Mouse (Mus musculus) megakaryocyte progenitor cell, adult 5-6 weeks (primary cell): Measurements from ENCODE around the gene Tanc1. TPM values are rescaled to one million over a fixed set of nuclear protein-coding genes. Genes with fewer than 3 reads are reported as not detected.

Source experiments
- ATAC-seq: replicated peaks from 2 replicates; pipeline ENCODE4 v1.8.0; 2016; ENCODE audit warnings: mild to moderate bottlenecking, moderate TSS enrichment, inconsistent platforms; ENCODE audit not compliant: poor library complexity
- total RNA-seq, 2 experiments: library from RNA; stranded (forward) in 1 of 2; stranded (reverse) in 1 of 2; fragments of 157-497, 149-512 nt in 1 of 2; fragments of 200-1000 nt in 1 of 2; gene quantifications; 2 replicates each; pipeline versions ENCODE4 v1.2.3 to v1.2.4; 2015 to 2017

The Tanc1 gene
- total RNA-seq, 2 experiments from 2014 or later: 5.1 to 7.4 TPM

DNA sequence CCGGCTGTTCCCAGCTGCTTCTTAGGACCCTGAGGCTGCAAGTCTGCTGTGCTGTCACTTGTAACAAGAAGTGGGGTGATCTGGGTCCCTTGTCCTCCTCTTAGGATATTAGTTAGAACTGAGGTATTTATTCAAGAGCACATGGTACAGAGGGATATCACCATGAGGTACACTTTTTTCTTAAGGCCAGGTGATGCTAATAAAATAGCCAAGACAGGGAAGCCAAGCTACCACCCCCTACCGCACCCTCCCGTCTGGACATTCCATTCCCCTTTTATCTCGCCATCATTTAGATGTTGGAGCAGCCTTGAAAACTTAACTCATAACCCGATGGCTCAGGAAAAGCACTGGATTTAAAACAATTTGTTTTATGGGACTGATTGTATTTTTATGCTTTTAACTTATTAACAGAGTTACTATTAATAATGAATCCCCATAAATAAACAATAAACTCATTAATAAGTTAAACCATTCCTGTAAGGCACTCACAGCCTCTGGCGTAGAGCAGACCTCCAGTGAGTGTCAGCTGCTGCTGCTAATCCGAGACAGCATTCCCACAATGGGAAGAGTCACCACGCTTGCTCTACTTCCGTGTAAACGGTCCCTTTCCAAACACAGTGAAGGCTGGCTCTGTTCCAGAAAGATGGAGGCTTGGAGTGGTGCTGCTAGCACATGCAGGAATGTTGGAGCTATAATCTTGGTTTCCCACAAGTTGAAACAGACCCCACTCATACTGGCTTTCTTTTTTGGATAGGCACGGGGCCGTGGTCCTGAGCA, 171.4 kb downstream of the Tanc1 start:
- ATAC-seq: no peak

GRCm38 (mm10) chr2:59783832-59784627, 172.2 kb downstream of the Tanc1 start:
- no peak for ATAC-seq

DNA sequence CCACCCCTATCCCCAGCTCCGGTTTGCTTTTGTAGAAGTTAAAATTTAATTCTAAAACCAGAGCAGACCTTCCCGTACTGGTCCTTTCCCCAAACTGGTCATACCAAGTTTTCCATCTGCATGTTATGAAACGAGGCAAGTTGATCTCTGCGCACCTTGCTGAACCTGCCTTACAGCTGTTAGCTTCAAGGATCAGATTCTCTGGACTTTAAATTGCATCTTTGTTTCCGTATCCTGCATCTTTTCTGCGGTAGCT, 172.7 kb downstream of the Tanc1 start:
- ATAC-seq: no peak

DNA sequence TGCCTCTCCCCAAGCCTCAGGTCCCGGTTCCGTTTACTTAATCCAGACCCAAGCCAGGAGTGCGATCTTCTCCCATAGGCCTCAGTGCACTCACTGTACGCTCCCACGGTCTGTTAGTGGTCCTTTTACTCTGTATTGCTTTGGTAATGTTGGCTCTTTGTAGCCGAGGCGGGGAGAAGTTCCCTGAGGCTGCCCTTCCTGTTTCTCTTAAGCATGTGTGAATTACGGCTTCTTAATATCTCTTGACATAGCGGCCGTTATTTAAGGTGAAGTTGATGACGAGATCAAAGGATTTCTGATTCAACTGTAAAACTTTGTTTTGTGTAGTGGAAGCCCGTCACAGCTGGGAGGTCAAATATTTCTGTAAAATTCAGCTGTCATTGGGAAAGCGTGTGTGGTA, 173.8 kb downstream of the Tanc1 start:
- ATAC-seq: no peak

DNA sequence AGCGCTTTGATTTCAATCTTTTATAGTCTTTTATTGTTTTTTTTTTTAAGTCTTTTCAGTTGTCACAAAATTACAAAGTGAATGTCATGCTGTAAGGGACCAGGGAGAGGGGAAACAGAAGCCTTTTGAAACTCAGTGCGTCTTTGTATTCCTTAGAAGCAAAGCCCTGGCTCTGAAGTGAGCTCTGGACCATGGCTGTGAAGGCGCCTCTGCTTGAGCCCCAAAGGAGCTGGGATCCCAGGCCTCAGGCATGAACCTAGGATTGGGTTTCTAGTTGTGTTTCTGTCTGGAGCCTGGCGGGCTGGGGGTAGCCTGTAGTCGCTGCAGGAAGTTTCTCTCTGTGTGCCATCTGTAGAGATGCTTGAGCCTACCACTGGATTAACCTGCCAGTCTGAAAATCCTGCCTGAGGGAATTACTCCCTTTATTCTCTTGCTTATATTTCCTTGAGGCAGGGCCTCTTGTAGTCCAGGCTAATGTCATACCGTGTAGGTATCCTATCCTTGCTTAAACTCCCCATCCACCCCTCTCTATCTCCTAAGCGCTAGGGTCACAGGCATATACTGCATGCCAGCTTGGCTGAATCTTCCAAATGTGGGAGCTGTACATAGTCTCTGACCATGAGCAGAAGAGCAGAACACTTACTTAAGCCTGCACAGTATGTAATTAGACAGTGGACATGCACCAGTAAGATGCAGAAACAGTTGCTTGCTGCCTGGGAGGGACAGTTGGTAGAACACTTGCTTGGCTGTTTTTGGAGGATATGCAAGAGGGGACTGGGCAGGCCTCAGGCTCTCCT, 177.1 kb downstream of the Tanc1 start:
- ATAC-seq: no peak

- ATAC-seq: no peak
Measured at GRCm38 (mm10) chr2:59791596-59791995, 179.8 kb downstream of the Tanc1 start.

DNA sequence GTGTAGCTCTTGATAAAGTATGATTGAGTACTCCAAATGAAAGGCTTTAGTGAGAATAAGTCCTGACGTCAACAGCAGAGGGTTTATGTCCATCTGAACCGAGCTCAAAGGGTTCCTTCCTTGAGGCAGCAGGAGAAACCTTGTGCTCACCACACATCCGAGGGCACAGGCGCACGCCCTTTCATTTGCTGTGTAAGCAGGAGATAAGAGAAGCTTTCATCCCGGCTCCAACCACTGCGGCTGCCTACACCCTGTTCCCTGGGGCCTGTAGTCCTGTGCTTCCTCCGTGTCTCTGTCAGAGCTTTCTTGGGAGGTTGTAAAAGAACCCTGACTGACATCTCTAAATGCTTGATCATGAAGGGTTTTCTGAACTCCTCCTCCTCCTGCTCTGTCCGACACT, 181.5 kb downstream of the Tanc1 start:
- peak; percentile 88 for ATAC-seq

DNA sequence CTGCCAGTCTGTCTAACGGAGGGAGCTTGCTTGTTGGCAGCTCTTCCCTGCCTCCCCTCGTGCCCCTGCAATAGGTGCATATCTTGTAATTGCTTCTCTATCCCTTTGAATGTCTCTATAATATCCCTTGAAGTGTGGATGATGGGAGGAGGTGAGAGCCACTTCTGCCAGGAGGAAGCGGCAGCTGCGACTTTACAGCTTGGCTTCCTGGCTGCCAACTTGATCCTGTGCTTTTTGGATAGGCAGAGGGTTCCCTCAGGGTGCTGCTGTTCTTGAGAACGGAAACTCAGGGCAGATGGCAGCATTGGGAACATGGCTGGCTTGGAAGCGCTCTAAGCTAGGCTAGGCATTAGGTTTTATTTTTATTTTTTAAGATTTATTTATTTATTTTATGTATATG, 183.0 kb downstream of the Tanc1 start:
- ATAC-seq: no peak

GRCm38 (mm10) chr2:59798934-59799532, 187.2 kb downstream of the Tanc1 start:
- no peak for ATAC-seq

DNA sequence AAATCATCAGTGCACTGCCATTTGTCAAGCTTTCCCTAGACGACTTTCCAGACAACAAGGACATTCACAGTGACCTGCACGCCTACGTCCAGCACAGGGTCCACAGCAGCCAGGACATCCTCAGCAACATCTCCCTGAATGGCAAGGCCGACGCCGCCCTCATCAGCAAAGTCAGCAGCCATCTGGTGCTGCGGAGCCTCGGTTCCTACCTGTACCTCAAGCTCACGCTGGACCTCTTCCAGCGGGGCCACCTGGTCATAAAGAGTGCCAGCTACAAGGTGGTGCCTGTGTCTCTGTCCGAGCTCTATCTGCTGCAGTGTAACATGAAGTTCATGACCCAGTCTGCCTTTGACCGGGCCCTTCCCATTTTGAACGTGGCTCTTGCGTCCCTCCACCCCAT, 187.7 kb downstream of the Tanc1 start:
- no peak for ATAC-seq

DNA sequence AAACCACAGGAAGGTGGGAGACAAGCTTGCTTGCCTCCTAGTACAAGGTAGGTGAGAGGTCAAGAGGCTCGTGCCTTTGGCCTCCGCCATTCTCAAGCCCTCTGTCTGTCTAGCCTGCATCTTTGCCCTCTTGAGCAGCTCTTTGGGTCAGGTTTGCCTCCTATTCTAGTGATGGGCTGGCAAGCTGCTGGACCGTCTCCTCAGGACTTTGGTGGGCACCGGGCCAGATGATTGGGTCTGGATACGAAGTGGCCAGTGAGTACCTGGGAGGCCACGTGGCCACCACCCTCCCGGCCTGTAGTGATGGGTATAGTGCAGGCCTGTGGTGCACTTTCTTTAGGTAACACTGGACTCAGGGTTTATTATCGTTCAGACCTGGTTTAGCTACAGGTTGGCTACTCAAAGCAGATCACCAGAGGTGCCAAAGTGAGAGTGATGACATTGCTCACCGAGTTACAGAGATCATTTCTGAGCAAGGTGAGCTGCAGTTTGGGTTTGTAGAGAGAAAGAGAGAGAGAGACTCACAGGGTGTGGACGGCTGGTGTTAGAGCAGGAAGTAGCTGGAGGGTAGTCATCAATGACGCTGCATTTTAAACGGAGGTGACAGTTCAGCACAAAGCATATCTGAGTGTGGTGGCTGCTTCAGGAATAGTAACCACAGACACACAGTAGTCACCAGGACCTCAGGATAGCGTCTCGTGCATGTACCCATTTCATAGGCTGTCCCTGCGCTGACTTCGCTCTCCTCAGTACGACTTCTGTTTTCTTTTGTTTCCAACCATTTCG, 188.8 kb downstream of the Tanc1 start:
- peak; percentile 83 for ATAC-seq

GRCm38 (mm10) chr2:59802722-59803387, 191.0 kb downstream of the Tanc1 start:
- ATAC-seq: peak; percentile 77

GRCm38 (mm10) chr2:59805595-59805994, 193.8 kb downstream of the Tanc1 start:
- no peak for ATAC-seq

- ATAC-seq: no peak
Measured at GRCm38 (mm10) chr2:59806038-59806437, 194.2 kb downstream of the Tanc1 start.

- ATAC-seq: peak; percentile 37; the same call in 1 of the 2 replicates
Measured at GRCm38 (mm10) chr2:59808608-59809007, 196.8 kb downstream of the Tanc1 start.

DNA sequence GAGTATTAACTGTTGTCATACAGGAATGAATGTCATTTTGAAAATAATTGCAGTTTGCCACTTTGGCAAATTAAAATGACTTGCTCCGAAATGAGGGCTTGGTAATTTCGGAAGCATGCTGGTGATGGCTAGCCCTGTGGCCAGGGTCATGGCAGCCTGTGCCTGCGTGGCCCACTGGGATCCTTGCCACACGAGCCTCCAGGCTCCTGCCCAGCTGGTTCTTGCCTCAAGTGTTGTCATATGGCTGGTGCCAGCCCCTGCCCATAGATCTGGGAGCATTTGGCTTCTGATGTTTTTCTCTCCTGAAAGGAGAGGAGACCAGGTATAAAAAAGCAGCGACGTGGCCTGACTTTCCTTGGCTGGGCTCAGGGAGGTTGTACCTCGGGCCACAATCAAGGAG, 198.2 kb downstream of the Tanc1 start:
- ATAC-seq: no peak

DNA sequence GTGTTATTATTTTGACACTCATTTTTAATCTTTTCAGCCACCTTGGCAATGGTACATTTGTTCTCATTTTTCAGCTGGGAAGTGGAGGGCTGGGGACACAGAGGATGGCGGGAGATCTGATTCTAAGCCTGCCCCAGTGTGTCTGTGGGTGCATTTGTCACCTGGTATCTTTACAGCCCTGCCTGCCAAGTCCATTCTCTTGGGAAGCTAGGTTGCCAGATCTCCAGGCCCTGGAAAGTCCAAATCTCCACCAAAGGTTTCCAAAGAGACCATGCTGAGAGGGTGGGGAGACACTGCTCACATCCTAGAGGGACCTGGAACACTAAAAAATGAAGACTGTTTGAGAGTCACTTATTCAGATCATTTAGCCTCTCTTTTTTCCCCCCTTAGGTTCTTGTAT, 199.4 kb downstream of the Tanc1 start:
- no peak for ATAC-seq

GRCm38 (mm10) chr2:59812641-59813040, 200.8 kb downstream of the Tanc1 start:
- no peak for ATAC-seq

DNA sequence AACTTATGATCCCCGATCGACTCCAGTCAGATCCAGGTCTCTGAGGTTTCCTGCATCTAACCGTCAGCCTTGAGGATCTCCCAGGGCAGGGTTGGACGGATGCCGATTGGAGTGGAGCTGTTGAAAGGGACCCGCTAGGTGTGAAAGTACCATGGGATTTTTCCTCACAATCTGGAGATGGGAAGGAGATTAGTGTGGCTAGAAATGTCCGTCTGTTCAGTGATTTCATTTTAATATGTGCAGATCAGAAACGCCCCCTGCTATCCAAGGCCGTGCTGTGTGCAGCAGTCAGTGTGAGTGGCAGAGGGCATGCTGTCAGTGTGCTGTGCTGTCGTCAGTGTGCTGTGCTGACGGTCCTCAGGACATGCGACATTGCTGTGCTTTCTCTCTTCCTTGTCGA, 201.6 kb downstream of the Tanc1 start:
- no peak for ATAC-seq

DNA sequence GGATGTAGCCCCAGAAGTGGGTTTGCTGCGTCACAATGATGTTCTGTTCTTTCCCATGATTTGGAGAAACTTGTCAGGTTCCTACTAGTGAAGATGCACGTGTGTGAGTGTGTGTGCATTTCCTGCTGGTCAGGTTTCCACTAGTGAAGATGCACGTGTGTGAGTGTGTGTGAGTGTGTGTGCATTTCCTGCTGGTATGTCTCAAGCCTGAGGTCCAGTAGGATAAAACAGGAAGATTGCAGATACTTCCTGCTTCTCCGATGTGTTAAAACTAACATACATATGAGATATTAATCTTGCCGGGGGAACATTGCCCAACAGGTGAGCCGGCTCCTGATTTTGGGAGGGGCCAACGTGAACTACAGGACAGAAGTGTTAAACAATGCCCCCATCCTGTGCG, 203.2 kb downstream of the Tanc1 start:
- peak; percentile 68 for ATAC-seq
